Mouse (Mus musculus) neural tube, embryonic 11.5 days (tissue): ENCODE measurements around the gene Gal3st2. TPM values are rescaled to one million over a fixed set of nuclear protein-coding genes. Genes with fewer than 3 reads are reported as not detected.
"Not testable (repeated sequence)": the region's sequence is repeated elsewhere in the genome, so short reads cannot be mapped to it uniquely, and the experiment has no call there.

ENCODE experiments used
- ATAC-seq: fragments of 200-750 bp; cut with Nextera tagmentation; 2 replicates; pipeline ENCODE4 v1.8.0; 2017; ENCODE audit warnings: moderate number of reproducible peaks, mild to moderate bottlenecking, moderate TSS enrichment, moderate library complexity; ENCODE audit not compliant: insufficient read depth, low FRiP score, low TSS enrichment
- DNase-seq: peaks from one replicate; pipeline ENCODE4 v3.0.0-alpha.2; 2015; ENCODE audit warnings: low spot score
- H3K27ac ChIP-seq: fragments of 300-500 bp; sonication (generic); 2 replicates; pipeline ENCODE4 v1.5.1; 2014; ENCODE audit warnings: low read depth, mild to moderate bottlenecking, low read length
- H3K27me3 ChIP-seq: fragments of 300-500 bp; sonication (generic); 2 replicates; pipeline ENCODE4 v1.6.1; 2014; ENCODE audit warnings: mild to moderate bottlenecking, low read length, mixed read lengths; ENCODE audit not compliant: control insufficient read depth, insufficient read depth
- H3K36me3 ChIP-seq: fragments of 300-500 bp; sonication (generic); 2 replicates; pipeline ENCODE4 v1.6.1; 2014; ENCODE audit warnings: mild to moderate bottlenecking, low read length, moderate library complexity, mixed read lengths; ENCODE audit not compliant: control insufficient read depth, insufficient read depth
- H3K4me1 ChIP-seq: fragments of 300-500 bp; sonication (generic); 2 replicates; pipeline ENCODE4 v1.6.1; 2014; ENCODE audit warnings: low read length, mixed read lengths; ENCODE audit not compliant: control insufficient read depth, insufficient read depth
- H3K4me2 ChIP-seq: fragments of 300-500 bp; sonication (generic); 2 replicates; pipeline ENCODE4 v1.6.1; 2014; ENCODE audit warnings: low read depth, mild to moderate bottlenecking, moderate library complexity
- H3K4me3 ChIP-seq: fragments of 300-500 bp; sonication (generic); 2 replicates; pipeline ENCODE4 v1.5.1; 2014; ENCODE audit warnings: low read depth, low read length
- H3K9ac ChIP-seq: fragments of 300-500 bp; sonication (generic); 2 replicates; pipeline ENCODE4 v1.6.1; 2014; ENCODE audit warnings: mild to moderate bottlenecking, low read length
- H3K9me3 ChIP-seq: fragments of 300-500 bp; sonication (generic); 2 replicates; pipeline ENCODE4 v1.6.1; 2016; ENCODE audit warnings: low read length; ENCODE audit not compliant: control insufficient read depth
- WGBS: fragments of 180-500 bp; shearing (Covaris S2); extraction: QIAGEN DNeasy Blood & Tissue Kit; methylation state at CpG from one replicate; pipeline ENCODE4 v1.1.7; 2014; 5-methylcytosine and 5-hydroxymethylcytosine counted together
- polyA plus RNA-seq: library from polyadenylated mRNA; unstranded; fragments of >200 nt; fragmentation: Nextera tagmentation; extraction: Ambion mirVana; gene quantifications from 2 replicates; pipeline ENCODE4 v1.2.1, GENCODE M21; 2014

Gal3st2 gene
- polyA plus RNA-seq, 1 experiment from 2014 or later, result not detected

DNA sequence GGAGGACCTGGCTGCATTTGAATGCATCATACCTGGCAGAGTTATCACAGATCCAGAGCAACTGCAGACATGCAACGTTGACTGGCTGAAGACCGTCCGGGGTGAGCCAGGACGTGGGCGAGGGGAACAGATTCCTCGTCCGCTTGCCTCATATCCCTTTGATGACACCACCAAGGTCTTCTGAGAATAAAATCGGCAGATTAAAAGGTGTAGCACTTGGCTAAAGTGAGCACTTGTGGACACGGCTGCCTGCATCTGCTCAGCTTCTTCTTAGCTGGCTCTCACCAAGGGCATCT, 34.6 kb upstream of the Gal3st2 start:
- no peaks in the 10 kb centered on the region for H3K36me3 ChIP-seq
- no peaks in the 10 kb centered on the region for H3K27me3 ChIP-seq
- no peak overlapping the region for H3K4me3 ChIP-seq
- H3K4me1 ChIP-seq, result no peaks in the 10 kb centered on the region
- H3K27ac ChIP-seq, result no peak overlapping the region
- H3K4me2 ChIP-seq, result 0 out of 2 replicates have a peak overlapping the region, but pooled peaks have one; percentile 55
- no peak overlapping the region for H3K9ac ChIP-seq
- H3K9me3 ChIP-seq, result no peaks in the 10 kb centered on the region
- no peak for ATAC-seq
- whole genome bisulfite sequencing, result 94% methylated on average over 9 of the region's 9 CpGs
- no peak for DNase-seq

DNA sequence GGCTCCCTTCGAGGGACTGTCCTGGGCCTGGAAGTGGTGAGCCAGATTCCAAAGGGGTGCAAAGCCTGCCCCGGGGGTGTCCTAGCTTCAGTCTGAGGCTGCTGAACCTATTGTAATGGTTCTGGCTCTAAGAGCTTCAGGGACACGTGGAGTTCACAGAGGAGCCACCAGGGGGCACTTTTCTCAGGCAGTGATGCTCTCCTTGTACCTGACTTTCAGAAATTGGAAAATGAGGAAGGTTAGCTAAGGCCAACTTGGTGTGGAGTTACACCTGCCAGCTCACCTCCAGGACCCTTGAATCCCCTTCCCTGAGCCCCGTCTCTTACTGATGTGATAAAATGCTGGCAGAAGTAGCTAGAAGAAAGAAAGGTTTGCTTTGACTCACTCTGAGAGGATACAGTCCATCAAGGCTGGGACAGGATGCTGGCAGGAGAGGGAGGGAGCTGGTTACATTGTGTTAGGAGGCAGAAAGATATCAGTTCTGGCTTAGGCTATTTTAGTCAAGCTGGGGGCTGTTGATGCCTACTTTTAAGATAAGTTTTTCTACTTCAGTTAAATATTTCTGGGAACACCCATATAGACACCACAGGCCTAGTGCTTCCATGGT, 28.2 kb upstream of the Gal3st2 start:
- not testable (repeated sequence) for H3K4me3 ChIP-seq, ATAC-seq, H3K9me3 ChIP-seq, H3K27ac ChIP-seq, H3K4me2 ChIP-seq, H3K36me3 ChIP-seq, H3K4me1 ChIP-seq, DNase-seq, H3K9ac ChIP-seq, H3K27me3 ChIP-seq
- WGBS, result 83% methylated on average over 2 of the region's 4 CpGs

DNA sequence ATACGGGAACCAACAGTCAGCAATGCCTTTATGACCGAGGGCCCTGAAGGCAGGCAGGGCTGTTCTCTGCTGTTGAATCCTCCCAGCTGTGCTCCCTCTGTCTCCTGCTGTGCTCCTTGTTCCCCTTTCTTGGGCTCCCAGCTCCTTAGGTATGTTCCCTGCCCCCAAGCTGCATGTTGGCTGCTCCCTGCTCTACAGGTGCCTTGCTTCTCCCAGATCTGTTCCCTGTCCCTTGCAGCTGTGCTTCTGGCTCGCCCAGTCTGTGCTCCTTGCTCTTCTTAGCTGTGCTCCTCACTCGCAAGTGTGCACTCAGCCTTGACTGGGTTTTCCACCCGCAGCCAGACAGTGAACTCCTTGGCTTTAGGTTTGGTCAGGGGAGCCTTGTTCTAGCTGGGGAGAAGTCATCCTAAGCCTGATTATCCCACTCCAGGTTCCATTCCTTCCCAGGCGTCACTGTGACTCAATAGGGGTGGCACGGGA, 26.4 kb upstream of the Gal3st2 start:
- ATAC-seq (no peak), DNase-seq (no peak)
- 92% methylated on average over 7 of the region's 7 CpGs for WGBS
- H3K4me3 ChIP-seq, result no peak overlapping the region
- H3K36me3 ChIP-seq, result no peaks in the 10 kb centered on the region
- no peaks in the 10 kb centered on the region for H3K4me1 ChIP-seq
- no peak overlapping the region for H3K27ac ChIP-seq
- no peak overlapping the region for H3K9ac ChIP-seq
- H3K27me3 ChIP-seq, result no peaks in the 10 kb centered on the region
- H3K9me3 ChIP-seq, result no peaks in the 10 kb centered on the region
- H3K4me2 ChIP-seq, result no peak overlapping the region

DNA sequence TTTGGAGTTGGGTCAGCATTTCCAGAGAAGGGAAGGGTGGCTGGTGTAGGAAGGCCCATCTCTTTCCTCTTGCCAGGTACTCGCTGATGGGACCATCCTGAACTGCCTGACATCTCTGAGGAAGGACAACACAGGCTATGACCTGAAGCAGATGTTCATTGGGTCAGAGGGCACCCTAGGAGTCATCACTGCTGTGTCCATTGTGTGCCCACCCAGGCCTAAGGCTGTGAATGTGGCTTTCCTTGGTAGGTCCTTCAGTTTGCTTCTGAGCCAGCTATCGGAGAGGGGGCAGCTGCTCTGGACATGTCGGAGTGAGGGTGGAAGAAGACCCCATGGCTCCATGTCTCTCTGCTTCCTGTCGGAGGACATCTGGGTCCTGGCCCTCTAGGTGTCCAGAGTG, 25.9 kb upstream of the Gal3st2 start:
- Histone ChIP-seq H3K9me3 (no peaks in the 10 kb centered on the region), H3K27ac (no peak overlapping the region), H3K4me3 (no peak overlapping the region), H3K4me2 (no peak overlapping the region), H3K36me3 (no peaks in the 10 kb centered on the region), H3K9ac (no peak overlapping the region), H3K27me3 (no peaks in the 10 kb centered on the region), H3K4me1 (no peaks in the 10 kb centered on the region)
- DNase-seq (no peak), ATAC-seq (no peak)
- 97% methylated on average over 4 of the region's 4 CpGs for WGBS

DNA sequence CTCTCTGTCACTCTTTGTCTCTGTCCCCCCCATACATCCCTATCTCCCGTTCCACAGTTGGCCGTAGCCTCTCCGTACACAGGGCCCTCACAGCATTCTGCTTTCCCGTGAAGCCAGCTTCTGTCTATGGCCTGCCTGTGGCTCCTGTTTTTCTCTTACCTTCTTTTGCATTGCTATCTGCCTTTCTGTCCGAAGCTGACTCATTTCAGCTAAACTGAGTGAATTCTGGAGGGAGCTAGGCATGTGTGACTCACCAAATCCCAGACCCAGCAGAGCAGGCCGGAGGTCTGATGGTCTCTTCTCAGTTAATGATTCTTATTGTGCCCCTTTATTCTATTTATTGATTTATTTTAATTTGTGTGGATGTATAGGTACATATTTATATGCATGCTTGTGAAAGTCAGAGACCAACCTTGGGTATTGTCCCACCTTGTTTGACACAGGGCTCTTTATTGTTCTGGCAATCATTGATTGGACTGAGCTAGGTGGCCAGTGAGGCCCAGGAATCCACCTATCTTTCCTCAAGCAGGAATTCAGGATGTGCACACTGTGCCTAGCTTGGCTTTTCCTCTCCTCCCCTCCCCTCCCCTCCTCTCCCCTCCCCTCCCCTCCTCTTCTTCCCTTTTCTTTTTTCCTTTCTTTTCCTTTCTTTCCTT, 25.1 kb upstream of the Gal3st2 start:
- Histone ChIP-seq H3K27me3 (no peaks in the 10 kb centered on the region), H3K9ac (no peak overlapping the region), H3K4me2 (no peak overlapping the region), H3K9me3 (no peaks in the 10 kb centered on the region), H3K4me3 (no peak overlapping the region), H3K4me1 (no peaks in the 10 kb centered on the region), H3K36me3 (no peaks in the 10 kb centered on the region), H3K27ac (no peak overlapping the region)
- no peak for ATAC-seq
- DNase-seq, result no peak
- 94% methylated on average over 6 of the region's 6 CpGs for WGBS

- WGBS, result 91% methylated on average over 2 of the region's 2 CpGs
- ATAC-seq (no peak), DNase-seq (no peak)
- no peaks in the 10 kb centered on the region for H3K36me3 ChIP-seq
- no peak overlapping the region for H3K9ac ChIP-seq
- H3K4me1 ChIP-seq, result no peaks in the 10 kb centered on the region
- no peaks in the 10 kb centered on the region for H3K9me3 ChIP-seq
- no peak overlapping the region for H3K27ac ChIP-seq
- no peak overlapping the region for H3K4me3 ChIP-seq
- no peaks in the 10 kb centered on the region for H3K27me3 ChIP-seq
- no peak overlapping the region for H3K4me2 ChIP-seq
These were observed 24.6 kb upstream of the Gal3st2 start for GRCm38 (mm10) chr1:93836532-93836913.

DNA sequence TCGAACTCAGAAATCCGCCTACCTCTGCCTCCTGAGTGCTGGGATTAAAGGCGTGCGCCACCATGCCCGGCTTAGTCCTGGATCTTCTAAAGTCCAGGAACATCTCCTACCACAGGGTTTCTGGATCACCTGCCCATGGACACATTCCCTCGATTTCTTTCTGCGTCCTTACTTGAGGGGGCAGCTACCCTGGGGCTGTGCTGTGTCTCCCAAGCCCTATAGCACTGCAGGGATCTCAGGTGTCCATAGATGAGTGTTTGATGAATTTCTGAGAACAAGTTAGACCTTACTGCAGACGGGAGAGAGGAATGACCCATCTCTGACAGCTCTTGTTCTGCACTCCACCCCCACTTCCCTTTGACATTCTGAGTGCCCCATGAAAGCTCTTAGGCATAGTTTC, 23.8 kb upstream of the Gal3st2 start:
- Histone ChIP-seq H3K27ac (no peak overlapping the region), H3K4me3 (no peak overlapping the region), H3K4me2 (no peak overlapping the region), H3K4me1 (no peaks in the 10 kb centered on the region), H3K9ac (no peak overlapping the region), H3K27me3 (no peaks in the 10 kb centered on the region), H3K9me3 (no peaks in the 10 kb centered on the region), H3K36me3 (no peaks in the 10 kb centered on the region)
- no peak for ATAC-seq
- 91% methylated on average over 7 of the region's 8 CpGs for WGBS
- no peak for DNase-seq

GRCm38 (mm10) chr1:93838569-93838968, 22.5 kb upstream of the Gal3st2 start:
- not testable (repeated sequence) for ATAC-seq, H3K4me2 ChIP-seq, H3K36me3 ChIP-seq, H3K27ac ChIP-seq, H3K9ac ChIP-seq, H3K4me3 ChIP-seq, H3K4me1 ChIP-seq, H3K9me3 ChIP-seq, DNase-seq, H3K27me3 ChIP-seq
- WGBS, result 91% methylated on average over 6 of the region's 8 CpGs

- H3K36me3 ChIP-seq, H3K27ac ChIP-seq, H3K4me2 ChIP-seq, H3K4me1 ChIP-seq, ATAC-seq, DNase-seq, H3K9ac ChIP-seq, H3K27me3 ChIP-seq, H3K9me3 ChIP-seq, H3K4me3 ChIP-seq: not testable (repeated sequence)
- 89% methylated on average over 1 of the region's 3 CpGs for WGBS
These were observed 15.2 kb upstream of the Gal3st2 start for GRCm38 (mm10) chr1:93845766-93846366.
